Mouse (Mus musculus) brain, embryonic 18.5 days (tissue): ENCODE data around the gene Eya2.

ENCODE experiments used
- DNase-seq: peaks from one replicate; pipeline ENCODE4 v3.0.0-alpha.2; 2012; ENCODE audit warnings: low read depth, low spot score

Eya2 gene

DNA sequence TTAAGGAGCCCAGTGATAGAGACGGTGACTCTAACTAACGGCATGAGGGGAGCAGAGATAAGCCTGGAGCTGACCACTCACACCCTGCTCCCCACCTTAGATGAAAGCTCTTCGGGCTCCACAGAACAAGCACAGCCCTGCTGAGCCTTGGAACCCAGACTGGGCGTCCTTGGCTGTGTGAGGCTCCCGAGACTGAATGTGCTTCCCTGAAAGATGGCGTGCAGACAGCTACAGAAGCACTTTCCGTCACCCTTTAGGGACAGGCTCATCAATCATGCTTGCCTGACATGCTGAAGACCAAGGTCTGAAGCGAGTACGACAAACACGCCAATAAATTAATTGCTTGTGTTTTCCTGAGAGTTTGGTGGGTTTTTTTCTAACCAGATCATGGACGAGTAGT lies 56.2 kb downstream of the Eya2 start:
- no peak for DNase-seq

DNA sequence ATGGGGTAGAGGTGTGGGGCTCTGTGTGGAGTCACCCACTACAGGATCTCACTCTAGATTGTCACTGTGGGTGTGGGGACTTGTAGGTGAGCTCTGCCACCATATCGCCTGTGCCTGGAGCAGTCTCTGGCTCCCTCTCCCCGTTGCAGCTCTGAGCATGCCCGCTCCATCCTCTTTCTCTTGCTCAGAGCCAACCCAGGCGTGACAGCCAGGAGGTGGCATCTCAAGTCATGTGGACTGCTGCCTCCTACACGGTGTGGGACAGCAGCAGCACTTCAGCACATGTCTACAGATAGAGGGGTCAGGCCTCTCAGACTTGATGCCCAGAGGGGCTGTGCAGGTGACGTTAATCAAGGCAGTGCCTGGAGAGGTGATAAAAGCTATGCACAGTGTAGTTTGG lies 57.4 kb downstream of the Eya2 start:
- no peak for DNase-seq

DNA sequence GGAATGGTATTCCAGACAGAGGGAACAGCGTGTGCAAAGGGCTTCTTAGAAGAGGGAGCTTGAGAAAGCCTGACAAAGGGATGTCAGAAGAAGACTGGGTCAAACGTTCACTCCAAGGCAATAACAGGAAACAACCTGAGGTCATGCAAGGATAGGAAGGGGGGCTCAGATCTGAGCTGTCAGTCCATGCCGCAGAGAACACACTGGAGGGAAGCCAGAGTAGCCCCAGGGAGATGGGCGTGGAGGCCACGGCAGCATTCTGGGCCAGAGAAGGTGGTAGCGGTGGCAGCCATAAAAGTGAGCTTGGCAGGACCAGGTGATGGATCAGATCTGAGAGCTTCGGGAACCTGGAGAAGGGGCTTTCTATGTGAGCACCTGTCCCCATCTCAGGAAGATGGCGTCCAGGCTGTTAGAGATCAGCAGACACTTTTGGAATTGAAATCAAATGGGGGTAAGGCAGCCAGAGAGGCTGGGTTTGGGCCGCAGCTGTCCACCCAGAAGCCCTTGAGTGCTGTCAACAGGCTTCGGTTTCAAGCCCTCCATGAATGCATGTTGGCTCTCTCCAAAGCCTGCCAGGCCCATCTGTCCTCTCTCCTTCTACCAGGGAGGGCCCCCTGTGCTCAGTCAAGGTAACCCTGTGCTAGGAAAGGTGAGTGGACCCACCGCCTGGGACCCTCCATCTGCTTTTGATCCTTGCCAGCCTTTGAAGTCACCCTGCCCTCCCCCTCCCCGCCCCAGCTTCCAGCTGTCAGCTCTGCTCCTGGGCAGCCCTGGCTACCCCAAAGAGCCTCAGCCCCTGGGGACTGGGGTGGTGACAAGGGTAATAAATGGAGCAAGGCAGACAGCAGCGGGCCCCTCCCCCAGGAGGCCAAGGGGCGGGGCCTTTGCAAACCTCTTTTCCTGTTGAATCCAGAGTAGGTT lies 58.4 kb downstream of the Eya2 start:
- no peak for DNase-seq

DNA sequence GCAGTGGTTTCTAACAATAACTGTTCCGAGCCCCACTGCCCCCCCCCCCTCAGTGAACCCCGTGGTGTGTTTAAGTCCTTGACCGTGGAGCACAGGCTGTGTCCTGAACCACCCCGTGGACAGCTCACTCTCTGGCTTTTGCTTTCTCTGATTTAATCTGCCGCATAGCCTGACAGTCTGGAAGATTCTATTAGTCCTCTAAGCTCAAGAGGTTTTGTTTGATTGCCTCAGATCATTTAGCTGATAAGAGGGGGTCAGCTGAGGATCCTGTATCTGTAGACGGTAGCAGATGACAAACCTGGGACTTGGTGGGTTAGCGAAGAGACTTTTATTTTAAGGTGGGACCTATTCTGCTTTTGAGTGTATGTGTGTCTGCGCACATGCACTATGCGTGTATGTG lies 59.3 kb downstream of the Eya2 start:
- no peak for DNase-seq

DNA sequence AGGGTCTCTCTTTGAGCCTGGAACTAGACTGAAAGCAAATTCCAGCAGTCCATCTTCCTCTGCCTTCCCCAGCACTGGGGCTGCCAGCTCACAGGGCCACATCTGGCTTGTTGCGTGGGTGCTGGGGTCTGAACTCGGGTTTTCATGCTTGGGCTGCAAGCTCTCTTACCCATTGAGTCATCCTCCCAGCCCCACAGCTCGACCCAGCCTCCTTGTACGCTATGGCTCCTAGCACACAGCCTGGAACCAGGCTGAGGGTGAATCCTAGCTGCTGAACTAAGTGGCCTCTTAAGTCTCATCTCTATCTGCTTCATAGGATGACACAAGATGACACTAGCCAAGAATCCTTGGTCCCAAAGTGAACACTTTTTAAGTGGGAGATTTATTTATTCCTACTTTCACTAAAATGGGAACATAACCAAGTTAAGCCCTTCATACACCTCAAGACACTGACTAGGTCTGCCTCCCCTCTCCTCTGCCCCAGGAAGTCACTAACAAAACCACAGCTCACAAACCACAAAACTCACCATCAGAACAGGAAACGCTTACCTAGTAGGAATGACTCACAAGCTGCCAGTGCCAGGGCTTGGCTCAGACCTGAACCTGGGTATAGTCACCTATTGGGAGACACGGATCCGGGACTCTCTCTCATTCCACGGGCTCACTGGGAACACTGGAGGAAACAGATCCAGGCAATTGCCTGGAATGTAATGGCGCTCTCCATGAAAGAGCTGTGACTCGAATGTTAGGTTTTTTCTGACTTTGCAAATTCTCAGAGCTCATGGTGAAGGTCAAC lies 60.1 kb downstream of the Eya2 start:
- DNase-seq = no peak

- peak; percentile 46 for DNase-seq
These were observed 61.7 kb downstream of the Eya2 start for GRCm38 (mm10) chr2:165656541-165656940.

DNA sequence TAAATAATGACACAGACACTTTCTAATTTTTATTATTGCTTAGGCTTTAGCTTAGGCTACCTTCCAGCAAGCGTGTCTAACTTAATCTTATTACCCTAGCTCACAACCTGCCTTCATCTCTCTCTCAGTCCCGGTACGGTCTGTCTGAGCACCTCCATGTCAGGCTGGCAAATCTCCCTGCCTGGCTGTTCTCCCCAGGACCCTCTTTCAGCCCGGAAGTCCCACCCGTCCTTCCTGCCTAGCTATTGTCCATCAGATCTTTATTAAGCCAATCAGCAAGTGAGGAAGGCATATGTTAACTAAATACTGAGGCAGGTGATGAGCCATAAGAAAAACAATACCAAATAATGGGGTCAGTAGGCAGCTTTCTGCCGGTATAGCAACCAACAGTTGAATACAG lies 62.1 kb downstream of the Eya2 start:
- no peak for DNase-seq

GRCm38 (mm10) chr2:165659552-165659951 lies 64.7 kb downstream of the Eya2 start:
- DNase-seq = no peak

- DNase-seq = no peak
These were observed 68.4 kb downstream of the Eya2 start for GRCm38 (mm10) chr2:165663266-165663665.

DNA sequence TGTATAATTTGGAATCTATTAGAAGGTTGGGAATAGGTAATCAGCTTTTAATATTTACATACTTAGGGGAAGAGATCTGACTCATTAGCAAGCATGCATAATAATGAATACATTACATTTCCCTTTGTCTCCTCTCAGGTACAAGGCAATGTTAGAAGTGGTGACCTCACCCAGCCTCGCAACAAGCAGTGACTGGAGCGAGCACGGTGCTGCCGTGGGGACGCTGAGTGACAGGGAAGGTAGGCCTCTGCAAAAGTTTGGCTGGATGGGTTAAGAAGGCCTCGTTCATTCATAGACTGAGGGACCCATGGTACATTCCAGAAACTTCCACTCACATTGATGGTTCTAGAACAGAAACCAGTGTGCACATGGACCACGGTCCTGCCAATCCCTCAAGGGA lies 69.8 kb downstream of the Eya2 start:
- DNase-seq = no peak

- DNase-seq = no peak
These were observed 70.3 kb downstream of the Eya2 start for GRCm38 (mm10) chr2:165665176-165665575.

DNA sequence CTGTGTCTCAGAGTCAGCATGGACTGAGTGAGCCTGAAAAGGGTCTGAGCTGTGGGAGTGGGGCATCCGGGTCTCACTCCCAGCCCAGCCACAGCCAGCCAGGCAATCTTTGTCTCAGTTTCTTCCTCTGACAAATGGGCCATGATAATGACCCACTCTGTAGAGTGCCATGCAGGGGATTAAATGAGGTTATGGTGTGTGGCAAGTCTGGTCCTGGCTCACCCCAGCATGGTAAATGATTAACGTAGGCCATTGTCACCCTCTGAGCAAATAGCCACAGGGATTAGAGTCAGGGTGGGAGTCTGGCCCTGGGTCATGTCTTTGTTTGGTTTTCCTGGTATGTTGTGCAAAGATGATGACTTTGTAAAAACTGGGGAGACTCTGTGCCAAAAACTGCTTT lies 72.3 kb downstream of the Eya2 start:
- DNase-seq = no peak

GRCm38 (mm10) chr2:165682719-165683118 lies 87.9 kb downstream of the Eya2 start:
- DNase-seq = no peak

DNA sequence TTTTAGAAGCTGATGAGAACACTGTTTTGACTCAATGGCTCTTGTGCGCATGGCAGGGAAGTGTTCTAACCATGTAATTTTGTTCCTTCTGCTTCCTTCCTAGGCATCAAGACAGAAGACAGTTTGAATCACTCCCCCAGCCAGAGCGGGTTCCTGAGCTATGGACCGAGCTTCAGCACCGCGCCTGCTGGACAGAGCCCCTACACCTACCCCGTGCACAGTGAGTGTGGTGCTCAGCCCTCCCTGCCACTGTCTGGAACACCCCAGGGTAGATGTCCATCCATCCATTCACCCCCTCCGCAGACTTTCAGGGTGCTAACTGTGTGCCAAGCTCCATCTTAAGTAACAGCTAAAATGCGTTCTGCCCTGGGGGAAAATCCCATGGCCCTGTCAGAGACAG lies 92.7 kb downstream of the Eya2 start:
- DNase-seq = no peak

GRCm38 (mm10) chr2:165688896-165689295 lies 94.1 kb downstream of the Eya2 start:
- no peak for DNase-seq

- peak; percentile 8 for DNase-seq
These were observed 96.2 kb downstream of the Eya2 start for GRCm38 (mm10) chr2:165691016-165691415.

DNA sequence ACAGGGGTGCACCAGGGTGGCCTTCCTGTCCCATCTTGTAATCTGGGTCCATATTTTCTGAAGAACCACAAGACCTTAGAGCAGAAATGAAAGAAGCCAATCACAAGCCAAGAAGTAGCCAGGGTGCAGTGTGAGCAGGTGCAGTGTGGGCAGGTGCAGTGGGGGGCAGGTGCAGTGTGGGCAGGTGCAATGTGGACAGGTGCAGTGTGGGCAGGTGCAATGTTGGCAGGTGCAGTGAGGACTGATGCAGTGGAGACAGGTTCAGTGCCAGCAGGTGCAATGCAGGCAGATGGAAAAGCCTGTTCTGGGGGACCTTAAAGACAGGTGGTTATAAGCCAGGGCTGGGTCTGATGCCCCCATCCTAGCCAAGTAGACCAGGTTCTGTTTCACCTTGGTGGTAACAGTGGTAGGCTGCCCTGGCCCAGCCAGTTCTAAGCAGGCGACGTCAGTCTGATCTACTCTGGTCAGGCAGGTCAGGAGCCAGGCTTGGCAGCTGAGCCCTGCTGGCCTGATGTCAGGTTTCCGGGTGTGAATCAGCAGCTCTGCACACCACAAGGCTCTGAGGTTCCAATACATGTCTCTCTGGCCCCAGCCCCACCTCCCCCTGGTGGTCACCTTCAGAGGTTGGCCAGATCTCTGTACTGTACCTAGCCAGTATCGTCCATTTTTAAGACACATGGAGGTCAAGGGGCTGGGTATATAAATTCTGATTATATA lies 98.3 kb downstream of the Eya2 start:
- DNase-seq = no peak

- DNase-seq = no peak
These were observed 99.9 kb downstream of the Eya2 start for GRCm38 (mm10) chr2:165694767-165695166.

- no peak for DNase-seq
These were observed 105.5 kb downstream of the Eya2 start for GRCm38 (mm10) chr2:165700252-165700908.

DNA sequence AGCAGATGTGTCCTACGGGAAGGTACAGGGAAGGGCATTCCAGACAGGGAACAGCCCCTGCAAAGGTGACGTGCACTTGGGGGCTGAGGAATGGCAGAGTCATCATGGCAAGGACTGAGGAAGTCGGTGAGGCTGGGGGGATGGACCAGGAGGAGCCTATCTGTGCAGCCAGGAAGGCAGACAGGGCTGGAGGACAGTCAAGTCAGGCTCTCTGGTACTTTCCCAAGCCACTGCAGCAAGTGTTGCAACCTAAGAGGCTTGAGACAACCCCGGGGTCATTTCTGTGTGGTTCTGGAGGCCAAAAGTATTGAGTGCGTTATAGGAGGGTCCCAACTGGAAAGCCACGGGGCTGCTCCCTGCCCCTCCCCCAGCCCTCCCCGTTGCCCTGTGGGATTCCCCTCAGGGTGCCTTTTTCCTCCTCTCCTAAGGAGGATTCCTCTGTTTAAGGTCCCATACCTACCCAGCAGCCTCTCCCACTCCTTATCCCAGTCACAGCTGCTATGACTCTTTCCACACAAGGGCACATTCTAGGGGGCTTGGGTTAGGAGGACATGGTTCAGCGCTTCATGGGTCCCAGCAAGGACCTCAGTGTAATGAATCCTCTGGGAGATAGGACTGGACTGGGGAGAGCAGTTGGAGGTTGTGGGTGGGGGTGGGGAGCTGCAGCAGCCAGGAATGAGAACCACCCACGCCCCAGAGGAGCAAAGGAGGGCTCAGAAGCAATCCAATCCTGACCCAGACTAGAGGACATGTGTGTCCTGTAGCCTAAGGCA lies 108.4 kb downstream of the Eya2 start:
- DNase-seq = no peak

DNA sequence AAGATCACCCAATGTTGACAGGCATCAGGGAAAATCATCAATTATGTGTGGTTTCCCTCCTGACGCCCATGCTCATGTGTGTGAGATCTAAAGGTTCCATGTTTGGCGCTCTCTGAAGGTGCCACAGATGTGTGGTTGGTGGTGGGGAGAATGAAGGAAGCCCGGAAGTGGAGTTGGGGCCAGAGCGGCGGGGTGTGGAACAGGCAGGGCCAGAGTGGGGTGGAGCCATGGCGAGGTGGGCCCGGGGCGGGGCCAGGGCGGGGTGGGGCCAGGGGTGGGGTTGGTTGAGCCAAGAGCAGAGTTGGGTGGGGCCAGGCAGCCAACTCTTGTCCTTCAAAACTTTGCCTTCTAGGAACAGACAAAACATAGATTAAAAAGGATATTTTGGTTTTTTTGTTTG lies 113.4 kb downstream of the Eya2 start:
- no peak for DNase-seq
